Mouse (Mus musculus) kidney, embryonic 14.5 days (tissue): ENCODE results near the gene Olfr12. TPM values are rescaled to one million over a fixed set of nuclear protein-coding genes. Genes with fewer than 3 reads are reported as not detected.

Source experiments
- ATAC-seq: fragments of 200-750 bp; cut with Nextera tagmentation; 2 replicates; pipeline ENCODE4 v1.8.0; 2017; ENCODE audit warnings: moderate number of reproducible peaks, mild to moderate bottlenecking, moderate TSS enrichment, moderate library complexity; ENCODE audit not compliant: low FRiP score, low TSS enrichment
- H3K27ac ChIP-seq: fragments of 300-500 bp; sonication (generic); 2 replicates; pipeline ENCODE4 v1.5.1; 2014; ENCODE audit warnings: low read depth, mild to moderate bottlenecking, low read length, moderate library complexity, mixed read lengths
- H3K27me3 ChIP-seq: fragments of 300-500 bp; sonication (generic); 2 replicates; pipeline ENCODE4 v1.6.1; 2014; ENCODE audit warnings: mild to moderate bottlenecking, low read length; ENCODE audit not compliant: control insufficient read depth, insufficient read depth
- H3K36me3 ChIP-seq: fragments of 300-500 bp; sonication (generic); 2 replicates; pipeline ENCODE4 v1.6.1; 2014; ENCODE audit warnings: low read length, mixed read lengths; ENCODE audit not compliant: control insufficient read depth, insufficient read depth
- H3K4me1 ChIP-seq: fragments of 300-500 bp; sonication (generic); 2 replicates; pipeline ENCODE4 v1.6.1; 2014; ENCODE audit warnings: low read length, mixed read lengths; ENCODE audit not compliant: control insufficient read depth, insufficient read depth
- H3K4me2 ChIP-seq: fragments of 300-500 bp; sonication (generic); replicated peaks from 2 replicates; pipeline ENCODE4 v1.6.1; 2014; ENCODE audit warnings: low read depth, mild to moderate bottlenecking, low read length
- H3K4me3 ChIP-seq: fragments of 300-500 bp; sonication (generic); 2 replicates; pipeline ENCODE4 v1.5.1; 2014; ENCODE audit warnings: mild to moderate bottlenecking, low read length
- H3K9ac ChIP-seq: fragments of 300-500 bp; sonication (generic); 2 replicates; pipeline ENCODE4 v1.6.1; 2014; ENCODE audit warnings: low read depth, mild to moderate bottlenecking, low read length, moderate library complexity
- H3K9me3 ChIP-seq: fragments of 300-500 bp; sonication (generic); 2 replicates; pipeline ENCODE4 v1.6.1; 2016; ENCODE audit warnings: low read length; ENCODE audit not compliant: control insufficient read depth
- WGBS: fragments of 180-500 bp; shearing (Covaris S2); extraction: QIAGEN DNeasy Blood & Tissue Kit; methylation state at CpG from one replicate; pipeline ENCODE4 v1.1.7; 2014; 5-methylcytosine and 5-hydroxymethylcytosine counted together
- polyA plus RNA-seq: library from polyadenylated mRNA; unstranded; fragments of >200 nt; fragmentation: Nextera tagmentation; extraction: Ambion mirVana; gene quantifications from 2 replicates; pipeline ENCODE4 v1.2.1, GENCODE M21; 2014

The Olfr12 gene
- polyA plus RNA-seq, 1 experiment from 2014 or later: not detected

GRCm38 (mm10) chr1:92657025-92657820 lies 39.6 kb downstream of the Olfr12 start:
- H3K27ac ChIP-seq: no peak overlapping the region
- H3K27me3 ChIP-seq: no peaks in the 10 kb centered on the region
- H3K4me3 ChIP-seq: no peak overlapping the region
- ATAC-seq: 0 out of 2 replicates have a peak, but pooled peaks have one; percentile 64
- 42% methylated on average over 11 of the region's 11 CpGs for WGBS
- no peaks in the 10 kb centered on the region for H3K36me3 ChIP-seq
- no peaks in the 10 kb centered on the region for H3K9me3 ChIP-seq
- no peak overlapping the region for H3K4me2 ChIP-seq
- no peak overlapping the region for H3K9ac ChIP-seq
- no peaks in the 10 kb centered on the region for H3K4me1 ChIP-seq

GRCm38 (mm10) chr1:92659392-92659791 lies 41.8 kb downstream of the Olfr12 start:
- Histone ChIP-seq H3K27ac (no peak overlapping the region), H3K4me2 (no peak overlapping the region), H3K4me3 (no peak overlapping the region), H3K27me3 (no peaks in the 10 kb centered on the region), H3K36me3 (no peaks in the 10 kb centered on the region), H3K4me1 (no peaks in the 10 kb centered on the region), H3K9ac (no peak overlapping the region), H3K9me3 (no peaks in the 10 kb centered on the region)
- no peak for ATAC-seq
- 59% methylated on average over 5 of the region's 5 CpGs for WGBS

DNA sequence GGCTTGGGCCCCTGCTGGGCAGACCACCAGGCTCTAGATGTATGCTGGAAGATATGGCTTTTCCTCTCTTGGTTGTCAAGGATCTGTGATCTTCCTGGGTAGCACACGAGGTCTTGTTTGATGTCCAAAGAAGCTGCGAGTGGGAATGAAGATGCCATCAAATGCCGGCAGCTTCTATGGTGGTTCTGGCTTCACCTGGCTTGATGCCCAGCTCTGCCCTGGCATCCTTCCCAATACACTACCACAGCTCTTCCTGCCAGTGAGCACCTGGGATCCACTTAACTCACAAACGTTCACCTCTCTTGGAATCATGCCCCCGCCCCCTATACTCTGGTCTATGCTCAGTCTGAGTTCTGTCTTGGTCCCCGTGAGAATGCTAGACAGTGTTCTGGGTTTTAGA lies 49.5 kb downstream of the Olfr12 start:
- Histone ChIP-seq H3K4me3 (no peak overlapping the region), H3K4me1 (no peaks in the 10 kb centered on the region), H3K4me2 (no peak overlapping the region), H3K36me3 (no peaks in the 10 kb centered on the region), H3K9ac (no peak overlapping the region), H3K27ac (no peak overlapping the region), H3K9me3 (no peaks in the 10 kb centered on the region), H3K27me3 (no peaks in the 10 kb centered on the region)
- ATAC-seq: no peak
- WGBS: 83% methylated on average over 6 of the region's 6 CpGs

- H3K27me3 ChIP-seq: no peaks in the 10 kb centered on the region
- ATAC-seq: no peak
- no peaks in the 10 kb centered on the region for H3K4me1 ChIP-seq
- H3K9ac ChIP-seq: no peak overlapping the region
- H3K9me3 ChIP-seq: no peaks in the 10 kb centered on the region
- H3K4me3 ChIP-seq: no peak overlapping the region
- no peak overlapping the region for H3K4me2 ChIP-seq
- WGBS: 93% methylated on average over 3 of the region's 3 CpGs
- H3K27ac ChIP-seq: no peak overlapping the region
- no peaks in the 10 kb centered on the region for H3K36me3 ChIP-seq
Measured at GRCm38 (mm10) chr1:92669430-92669829, 51.8 kb downstream of the Olfr12 start.

- Histone ChIP-seq H3K27ac (no peak overlapping the region), H3K9ac (no peak overlapping the region), H3K4me3 (no peak overlapping the region), H3K27me3 (no peaks in the 10 kb centered on the region), H3K4me2 (no peak overlapping the region), H3K4me1 (no peaks in the 10 kb centered on the region), H3K36me3 (no peaks in the 10 kb centered on the region), H3K9me3 (no peaks in the 10 kb centered on the region)
- ATAC-seq: no peak
- 91% methylated on average over 4 of the region's 4 CpGs for WGBS
Measured at GRCm38 (mm10) chr1:92671326-92671725, 53.7 kb downstream of the Olfr12 start.

Other genes starting within 250 kb of the Olfr12 start
- 314 and 335 TPM in 2 replicates for gene Ndufa10, start 143.9 kb upstream of the Olfr12 start, polyA plus RNA-seq
- not detected in 2 replicates for gene Olfr1416, start 132.7 kb upstream of the Olfr12 start, polyA plus RNA-seq
- not detected in 2 replicates for gene Olfr1415, start 121.7 kb upstream of the Olfr12 start, polyA plus RNA-seq
- gene Olfr1414, start 99.1 kb upstream of the Olfr12 start, polyA plus RNA-seq: not detected in 2 replicates
- gene Olfr1413, start 46.5 kb upstream of the Olfr12 start, polyA plus RNA-seq: not detected in 2 replicates
- not detected in 2 replicates for gene Olfr1412, start 32.0 kb upstream of the Olfr12 start, polyA plus RNA-seq
- gene Olfr1411, start 23.4 kb upstream of the Olfr12 start, polyA plus RNA-seq: not detected in 2 replicates
- gene Olfr1410, start 12.0 kb upstream of the Olfr12 start, polyA plus RNA-seq: not detected in 2 replicates
- 414 and 584 TPM in 2 replicates for gene Cops9, start 24.2 kb downstream of the Olfr12 start, polyA plus RNA-seq
- gene Otos, start 31.1 kb downstream of the Olfr12 start, polyA plus RNA-seq: 0.43 TPM in 1 of 2 replicates, not detected in the other
- gene Gpc1, start 213.9 kb downstream of the Olfr12 start, polyA plus RNA-seq: 46.1 and 55.6 TPM in 2 replicates